22 mouse cellular contexts compared by ENCODE assay signal in genomic region chr2:142760843-142761242, GRCm38 (mm10).
"Had no signal": no experiment of that assay in that cellular context is flagged by ENCODE, and none has a peak within 500 bp of the region (broad histone marks: within the 10 kb centered on the region; RNA-seq: fewer than 3 reads in every experiment).

No protein-coding gene starts in this region.

- H3K4me2 ChIP-seq: lung, embryonic 15.5 days; midbrain, embryonic 12.5 days; neural tube, embryonic 13.5 days; neural tube, embryonic 15.5 days had no signal

- H3K4me3 ChIP-seq: lung, embryonic 15.5 days; megakaryocyte, embryonic 14.5 days; midbrain, embryonic 10.5 days; midbrain, embryonic 12.5 days; myocyte; neural tube, embryonic 13.5 days; neural tube, embryonic 15.5 days had no signal

- ATAC-seq: lung, postnatal 0 days; midbrain, embryonic 16.5 days had no signal

- H3K36me3 ChIP-seq: lung, embryonic 15.5 days; midbrain, embryonic 10.5 days; midbrain, embryonic 12.5 days; neural tube, embryonic 13.5 days; neural tube, embryonic 15.5 days had no signal

- H3K4me1 ChIP-seq: lung, embryonic 15.5 days; midbrain, embryonic 12.5 days; neural tube, embryonic 15.5 days had no signal

- H3K27ac ChIP-seq: lung, embryonic 15.5 days; macrophage; midbrain, embryonic 10.5 days; midbrain, embryonic 12.5 days; neural tube, embryonic 13.5 days; neural tube, embryonic 15.5 days had no signal

- H3K9ac ChIP-seq: lung, embryonic 15.5 days; midbrain, embryonic 12.5 days; neural tube, embryonic 13.5 days; neural tube, embryonic 15.5 days had no signal

- DNase-seq: lung, adult 2 months; lung, postnatal 14 days; lung, postnatal 36 days; midbrain, embryonic 14.5 days; retina, postnatal 1 day; right cerebral cortex, adult 18-20 months; right cerebral cortex, postnatal 25 days; right cerebral cortex, postnatal 4 days; spleen, adult 18-20 months; thymus, adult 18-20 months; thymus, postnatal 14 days; thymus, postnatal 36 days had no signal

- H3K9me3 ChIP-seq: lung, embryonic 15.5 days; megakaryocyte, embryonic 14.5 days; midbrain, embryonic 10.5 days; midbrain, embryonic 12.5 days; neural tube, embryonic 13.5 days; neural tube, embryonic 15.5 days had no signal

- H3K27me3 ChIP-seq: lung, embryonic 15.5 days; megakaryocyte, embryonic 14.5 days; midbrain, embryonic 12.5 days; neural tube, embryonic 13.5 days; neural tube, embryonic 15.5 days had no signal
